Mouse (Mus musculus) hindbrain, embryonic 14.5 days (tissue): ENCODE measurements around the gene Ly6c2. TPM values are rescaled to one million over a fixed set of nuclear protein-coding genes. Genes with fewer than 3 reads are reported as not detected.

Source experiments
- polyA plus RNA-seq: library from polyadenylated mRNA; unstranded; fragments of >200 nt; fragmentation: Nextera tagmentation; extraction: Ambion mirVana; gene quantifications from 2 replicates; pipeline ENCODE4 v1.2.1, GENCODE M21; 2014

Ly6c2 gene
- polyA plus RNA-seq, 1 experiment from 2014 or later: 0.39 TPM

Other genes with a start within 250 kb of the Ly6c2 start
- not detected in 2 replicates for gene 2010109I03Rik, start 214.9 kb downstream of the Ly6c2 start, polyA plus RNA-seq
- gene Ly6i, start 128.5 kb downstream of the Ly6c2 start, polyA plus RNA-seq: not detected in 2 replicates
- gene Ly6a, start 113.9 kb downstream of the Ly6c2 start, polyA plus RNA-seq: 0.81 and 1.2 TPM in 2 replicates
- 5.6 and 5.9 TPM in 2 replicates for gene Ly6c1, start 63.1 kb downstream of the Ly6c2 start, polyA plus RNA-seq
- not detected in 2 replicates for gene Ly6g, start 43.3 kb upstream of the Ly6c2 start, polyA plus RNA-seq
- not detected in 2 replicates for gene BC025446, start 104.4 kb upstream of the Ly6c2 start, polyA plus RNA-seq
- gene Ly6f, start 156.5 kb upstream of the Ly6c2 start, polyA plus RNA-seq: not detected in 2 replicates